Mouse (Mus musculus) brain, embryonic 14.5 days (tissue): Measurements from ENCODE around the gene Stag1.

Source experiments
- CTCF ChIP-seq: fragments of 200-500 bp; IDR thresholded peaks from 2 replicates; pipeline ENCODE4 v1.5.1; 2012; ENCODE audit warnings: inconsistent platforms, mild to moderate bottlenecking, moderate library complexity, borderline replicate concordance; ENCODE audit not compliant: insufficient read depth, insufficient read length; ENCODE audit errors: extremely low read depth
- POLR2A ChIP-seq: fragments of 200-500 bp; IDR thresholded peaks from 2 replicates; pipeline ENCODE4 v1.6.1; 2012; ENCODE audit warnings: mild to moderate bottlenecking, inconsistent platforms, borderline replicate concordance; ENCODE audit not compliant: poor library complexity, insufficient read depth, insufficient read length, severe bottlenecking; ENCODE audit errors: extremely low read depth

DNA sequence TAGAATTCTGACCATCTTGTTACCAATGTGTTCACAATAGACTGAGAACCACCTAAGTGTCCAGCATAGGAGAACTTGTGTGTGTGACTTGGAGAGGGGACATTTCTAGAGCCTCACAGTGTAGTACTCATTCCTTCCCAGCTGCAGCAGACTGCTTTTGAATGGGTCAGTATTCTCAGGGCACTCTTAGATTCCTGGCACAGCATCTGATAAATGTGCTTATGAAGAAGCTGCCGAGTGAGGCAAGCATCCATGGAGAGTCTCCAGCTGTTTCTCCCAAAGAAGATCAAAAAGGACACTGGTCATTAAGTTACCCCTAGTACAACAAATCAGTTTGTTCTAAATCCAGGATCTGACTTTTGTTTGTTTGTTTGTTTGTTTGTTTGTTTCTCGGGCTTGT is 24.3 kb upstream of the Stag1 start:
- TF ChIP-seq CTCF (no peak), POLR2A (no peak)
